Mouse (Mus musculus) myocyte (in vitro differentiated cells): ENCODE measurements around the gene Uvrag. TPM values are rescaled to one million over a fixed set of nuclear protein-coding genes. Genes with fewer than 3 reads are reported as not detected.

ENCODE experiments used
- H3K27me3 ChIP-seq: one replicate; pipeline ENCODE4 v1.6.1; 2011; ENCODE audit not compliant: control insufficient read depth, insufficient read depth, insufficient read length
- H3K36me3 ChIP-seq: one replicate; pipeline ENCODE4 v1.6.1; 2011; ENCODE audit not compliant: control insufficient read depth, insufficient read depth
- H3K4me2 ChIP-seq: one replicate; pipeline ENCODE4 v1.6.1; 2011; ENCODE audit warnings: low read depth, control low read depth
- H3K4me3 ChIP-seq: one replicate; pipeline ENCODE4 v1.5.1; 2011; ENCODE audit warnings: mild to moderate bottlenecking, control low read depth, moderate library complexity
- H3K79me2 ChIP-seq: one replicate; pipeline ENCODE4 v1.6.1; 2011; ENCODE audit not compliant: control insufficient read depth, insufficient read depth
- H3ac ChIP-seq: one replicate; pipeline ENCODE4 v1.6.1; 2011; ENCODE audit not compliant: control insufficient read depth, insufficient read length
- CEBPB ChIP-seq: IDR thresholded peaks from 2 replicates; pipeline ENCODE4 v1.6.1; 2011; ENCODE audit warnings: mild to moderate bottlenecking, moderate library complexity; ENCODE audit not compliant: poor library complexity, insufficient read depth, severe bottlenecking
- E2F4 ChIP-seq: IDR thresholded peaks from one replicate; pipeline ENCODE4 v1.6.1; 2011; ENCODE audit warnings: mild to moderate bottlenecking, control low read depth, moderate library complexity; ENCODE audit not compliant: insufficient read depth
- MAX ChIP-seq: IDR thresholded peaks from one replicate; pipeline ENCODE4 v1.6.1; 2011; ENCODE audit warnings: low read depth, mild to moderate bottlenecking, control low read depth
- MYOD1 ChIP-seq, 3 experiments: IDR thresholded peaks; one replicate each; pipeline ENCODE4 v1.6.1; 2011; ENCODE audit warnings: control low read depth in 2 of 3, low read depth in 2 of 3, mild to moderate bottlenecking in 2 of 3, moderate library complexity in 1 of 3; ENCODE audit not compliant: insufficient read length in 2 of 3, control insufficient read depth in 1 of 3
- MYOG ChIP-seq, 3 experiments: IDR thresholded peaks; one replicate each; pipeline ENCODE4 v1.6.1; 2011; ENCODE audit warnings: control low read depth in 2 of 3, low read depth in 2 of 3, mild to moderate bottlenecking in 2 of 3; ENCODE audit not compliant: insufficient read length in 2 of 3, control insufficient read depth in 1 of 3, insufficient read depth in 1 of 3
- POLR2A ChIP-seq: IDR thresholded peaks from one replicate; pipeline ENCODE4 v1.6.1; 2011; ENCODE audit warnings: low read depth, mild to moderate bottlenecking, control low read depth, moderate library complexity; ENCODE audit not compliant: insufficient read length
- POLR2AphosphoS2 ChIP-seq: IDR thresholded peaks from one replicate; pipeline ENCODE4 v1.6.1; 2011; ENCODE audit warnings: low read depth, control low read depth; ENCODE audit not compliant: insufficient read length
- REST ChIP-seq: IDR thresholded peaks from one replicate; pipeline ENCODE4 v1.6.1; 2011; ENCODE audit warnings: mild to moderate bottlenecking, control low read depth, moderate library complexity; ENCODE audit not compliant: insufficient read depth, insufficient read length
- SRF ChIP-seq: IDR thresholded peaks from one replicate; pipeline ENCODE4 v1.6.1; 2011; ENCODE audit warnings: low read depth; ENCODE audit not compliant: control insufficient read depth, insufficient read length
- TCF12 ChIP-seq: IDR thresholded peaks from one replicate; pipeline ENCODE4 v1.6.1; 2011; ENCODE audit warnings: mild to moderate bottlenecking, control low read depth; ENCODE audit not compliant: poor library complexity, insufficient read depth, severe bottlenecking
- TCF3 ChIP-seq: IDR thresholded peaks from one replicate; pipeline ENCODE4 v1.6.1; 2011; ENCODE audit warnings: low read depth, control low read depth; ENCODE audit not compliant: insufficient read length
- USF1 ChIP-seq: IDR thresholded peaks from one replicate; pipeline ENCODE4 v1.6.1; 2011; ENCODE audit warnings: low read depth, mild to moderate bottlenecking, control low read depth, moderate library complexity
- polyA plus RNA-seq: library from polyadenylated mRNA; unstranded; fragments of >200 nt; fragmentation: generic; extraction: Trizol; gene quantifications from one replicate; pipeline ENCODE4 v1.2.1, GENCODE M21; 2012; ENCODE audit warnings: missing spikeins

Gene Uvrag
- polyA plus RNA-seq, 1 experiment = 9.0 TPM

- no peak overlapping the region for H3ac ChIP-seq
- H3K27me3 ChIP-seq = no peaks in the 10 kb centered on the region
- H3K4me2 ChIP-seq = no peak overlapping the region
- peaks cover 11% of the 10 kb centered on the region for H3K79me2 ChIP-seq
- TF ChIP-seq E2F4 (no peak), MAX (no peak), MYOG (IDR thresholded peaks at IDR 0.05; ENCODE audit: control insufficient read depth in 1 of 3, insufficient read depth in 1 of 3, insufficient read length in 2 of 3, low read depth in 2 of 3) (no peak), POLR2AphosphoS2 (no peak), TCF3 (no peak), SRF (no peak), MYOD1 (IDR thresholded peaks at IDR 0.05; ENCODE audit: control insufficient read depth in 1 of 3, insufficient read length in 2 of 3, low read depth in 2 of 3) (no peak)
- no peaks in the 10 kb centered on the region for H3K36me3 ChIP-seq
- no peak overlapping the region for H3K4me3 ChIP-seq
Measured at GRCm38 (mm10) chr7:99128965-99129364, 12.0 kb downstream of the Uvrag start.

- no peak for TF ChIP-seq SRF
- TF ChIP-seq POLR2A = no peak
- no peak for TF ChIP-seq E2F4
- TF ChIP-seq TCF3 = no peak
- no peak for TF ChIP-seq CEBPB
- TF ChIP-seq TCF12 = no peak
- no peak for TF ChIP-seq USF1
- no peak for TF ChIP-seq MYOG (IDR thresholded peaks at IDR 0.05; ENCODE audit: control insufficient read depth in 1 of 3, insufficient read depth in 1 of 3, insufficient read length in 2 of 3, low read depth in 2 of 3)
- TF ChIP-seq POLR2AphosphoS2 = no peak
- TF ChIP-seq MYOD1 (IDR thresholded peaks at IDR 0.05; ENCODE audit: control insufficient read depth in 1 of 3, insufficient read length in 2 of 3, low read depth in 2 of 3) = no peak
- TF ChIP-seq REST = no peak
- no peak for TF ChIP-seq MAX
- H3K79me2 ChIP-seq = peaks cover 12% of the 10 kb centered on the region
- H3K4me2 ChIP-seq = no peak overlapping the region
- H3ac ChIP-seq = no peak overlapping the region
- no peaks in the 10 kb centered on the region for H3K27me3 ChIP-seq
- H3K4me3 ChIP-seq = no peak overlapping the region
- no peaks in the 10 kb centered on the region for H3K36me3 ChIP-seq
Measured at GRCm38 (mm10) chr7:99128020-99128950, 12.7 kb downstream of the Uvrag start.

DNA sequence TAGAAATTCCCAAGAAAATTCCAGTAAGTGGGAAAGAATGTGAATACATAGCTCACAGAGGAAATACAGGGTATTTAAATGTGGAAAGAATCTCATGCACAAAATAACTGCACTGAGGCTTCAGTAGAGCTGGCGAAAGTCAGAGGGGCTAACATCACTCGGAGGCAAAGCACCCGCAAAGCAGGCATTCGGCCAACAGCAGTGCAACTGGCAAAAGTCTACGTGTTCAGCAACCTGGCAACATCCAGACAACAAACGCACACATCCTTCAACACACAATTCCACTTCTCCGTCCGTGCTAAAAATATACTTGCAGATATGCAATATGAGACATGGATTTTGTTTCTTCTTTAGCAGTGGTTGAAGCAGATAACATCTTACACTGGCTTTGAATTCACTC lies 14.9 kb downstream of the Uvrag start:
- H3K4me3 ChIP-seq = no peak overlapping the region

GRCm38 (mm10) chr7:99122651-99123050 lies 18.3 kb downstream of the Uvrag start:
- H3ac ChIP-seq = no peak overlapping the region
- H3K27me3 ChIP-seq = no peaks in the 10 kb centered on the region
- H3K36me3 ChIP-seq = no peaks in the 10 kb centered on the region
- no peak for TF ChIP-seq TCF3
- TF ChIP-seq REST = no peak
- TF ChIP-seq TCF12 = no peak
- no peak for TF ChIP-seq MYOG (IDR thresholded peaks at IDR 0.05; ENCODE audit: control insufficient read depth in 1 of 3, insufficient read depth in 1 of 3, insufficient read length in 2 of 3, low read depth in 2 of 3)
- TF ChIP-seq POLR2AphosphoS2 = no peak
- TF ChIP-seq POLR2A = no peak
- TF ChIP-seq CEBPB = no peak
- TF ChIP-seq MYOD1 (IDR thresholded peaks at IDR 0.05; ENCODE audit: control insufficient read depth in 1 of 3, insufficient read length in 2 of 3, low read depth in 2 of 3) = no peak
- no peak for TF ChIP-seq SRF
- TF ChIP-seq E2F4 = no peak
- no peak for TF ChIP-seq USF1
- no peak for TF ChIP-seq MAX
- peaks cover 15% of the 10 kb centered on the region for H3K79me2 ChIP-seq
- H3K4me3 ChIP-seq = no peak overlapping the region
- H3K4me2 ChIP-seq = no peak overlapping the region

More for the DNA sequence above, 14.9 kb downstream of the Uvrag start:
- H3K79me2 ChIP-seq = peaks cover 15% of the 10 kb centered on the region
- H3K4me2 ChIP-seq = no peak overlapping the region
- TF ChIP-seq POLR2A (no peak), TCF3 (no peak), USF1 (no peak), SRF (no peak), MYOG (IDR thresholded peaks at IDR 0.05; ENCODE audit: control insufficient read depth in 1 of 3, insufficient read depth in 1 of 3, insufficient read length in 2 of 3, low read depth in 2 of 3) (no peak), POLR2AphosphoS2 (no peak), REST (no peak), E2F4 (no peak), CEBPB (no peak), TCF12 (no peak), MAX (no peak), MYOD1 (IDR thresholded peaks at IDR 0.05; ENCODE audit: control insufficient read depth in 1 of 3, insufficient read length in 2 of 3, low read depth in 2 of 3) (no peak)
- H3K27me3 ChIP-seq = no peaks in the 10 kb centered on the region
- H3K36me3 ChIP-seq = no peaks in the 10 kb centered on the region
- H3ac ChIP-seq = no peak overlapping the region
